Mouse (Mus musculus) embryonic facial prominence, embryonic 14.5 days (tissue): ENCODE results near the gene Nkx6-1. TPM values are rescaled to one million over a fixed set of nuclear protein-coding genes. Genes with fewer than 3 reads are reported as not detected.

Experiments used
- ATAC-seq: fragments of 200-750 bp; cut with Nextera tagmentation; 2 replicates; pipeline ENCODE4 v1.8.0; 2017; ENCODE audit warnings: low read depth, moderate number of reproducible peaks, moderate TSS enrichment
- DNase-seq: peaks from one replicate; pipeline ENCODE4 v3.0.0-alpha.2; 2015; ENCODE audit warnings: low spot score
- H3K27ac ChIP-seq: fragments of 300-500 bp; sonication (generic); replicated peaks from 2 replicates; pipeline ENCODE4 v1.5.1; 2014; ENCODE audit warnings: low read depth, mild to moderate bottlenecking, low read length, moderate library complexity
- H3K27me3 ChIP-seq: fragments of 300-500 bp; sonication (generic); replicated peaks from 2 replicates; pipeline ENCODE4 v1.6.1; 2014; ENCODE audit warnings: low read length; ENCODE audit not compliant: control insufficient read depth, insufficient read depth
- H3K36me3 ChIP-seq: fragments of 300-500 bp; sonication (generic); 2 replicates; pipeline ENCODE4 v1.6.1; 2014; ENCODE audit warnings: low read length, mixed read lengths; ENCODE audit not compliant: control insufficient read depth, insufficient read depth
- H3K4me1 ChIP-seq: fragments of 300-500 bp; sonication (generic); 2 replicates; pipeline ENCODE4 v1.6.1; 2014; ENCODE audit warnings: antibody characterized with exemption, low read length; ENCODE audit not compliant: control insufficient read depth, insufficient read depth
- H3K4me2 ChIP-seq: fragments of 300-500 bp; sonication (generic); 2 replicates; pipeline ENCODE4 v1.6.1; 2014; ENCODE audit warnings: low read depth, mild to moderate bottlenecking, low read length, moderate library complexity, mixed read lengths
- H3K4me3 ChIP-seq: fragments of 300-500 bp; sonication (generic); 2 replicates; pipeline ENCODE4 v1.5.1; 2014; ENCODE audit warnings: low read depth, mild to moderate bottlenecking, low read length
- H3K9ac ChIP-seq: fragments of 300-500 bp; sonication (generic); 2 replicates; pipeline ENCODE4 v1.6.1; 2014; ENCODE audit warnings: low read depth, mild to moderate bottlenecking, low read length, moderate library complexity, mixed read lengths
- H3K9me3 ChIP-seq: fragments of 300-500 bp; sonication (generic); 2 replicates; pipeline ENCODE4 v1.6.1; 2016; ENCODE audit warnings: low read length; ENCODE audit not compliant: control insufficient read depth
- WGBS: fragments of 180-500 bp; shearing (Covaris S2); extraction: QIAGEN DNeasy Blood & Tissue Kit; methylation state at CpG from one replicate; pipeline ENCODE4 v1.1.7; 2014; 5-methylcytosine and 5-hydroxymethylcytosine counted together
- polyA plus RNA-seq: library from polyadenylated mRNA; unstranded; fragments of >200 nt; fragmentation: Nextera tagmentation; extraction: Ambion mirVana; gene quantifications from 2 replicates; pipeline ENCODE4 v1.2.1, GENCODE M21; 2014

Gene Nkx6-1
- 0.18 and 0.25 TPM in 2 replicates for polyA plus RNA-seq

DNA sequence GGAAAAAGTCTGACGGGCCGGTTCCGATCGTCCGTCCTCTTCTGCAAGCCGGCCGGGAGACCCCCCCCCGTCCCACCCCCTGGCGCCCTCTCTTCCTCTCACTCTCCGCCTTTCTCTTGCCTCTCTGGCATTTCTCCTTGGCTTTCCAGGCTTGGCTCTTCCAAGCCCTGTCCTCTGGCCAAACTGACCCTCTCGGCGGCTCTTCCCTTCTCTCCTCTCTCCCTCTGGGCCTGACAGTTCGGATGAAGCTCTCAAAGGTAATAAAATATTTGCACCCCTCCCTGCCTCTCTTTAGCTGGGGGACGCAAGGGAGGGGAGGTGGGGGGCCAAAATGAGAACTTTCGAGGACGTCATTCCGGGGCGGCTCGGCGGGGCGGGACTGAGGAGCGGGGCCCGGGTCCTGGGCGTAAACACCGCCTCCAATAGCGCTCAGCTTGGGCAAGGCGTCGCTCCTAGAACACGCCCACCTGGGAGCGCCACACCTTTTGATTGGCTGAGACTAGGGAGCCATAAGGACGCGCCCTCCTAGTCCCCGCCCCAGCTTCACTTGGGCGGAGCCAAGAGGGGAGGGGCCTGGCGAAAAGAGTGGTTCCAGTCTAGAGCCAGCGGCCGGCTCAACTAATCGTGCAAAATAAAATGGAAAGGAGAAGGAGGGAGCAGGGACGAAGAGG is at the start of gene Nkx6-1:
Gene Nkx6-1 (minus strand): TSS at position 52 of the 671 bp plus-strand sequence.
- 1% methylated on average over 34 of the region's 39 CpGs for WGBS
- H3K4me1 ChIP-seq = peaks cover 16% of the 10 kb centered on the region
- no peaks in the 10 kb centered on the region for H3K36me3 ChIP-seq
- H3K9me3 ChIP-seq = no peaks in the 10 kb centered on the region
- peak within 1 kb of the TSS; percentile 52; the same call in 1 of the 2 replicates for H3K9ac ChIP-seq
- ATAC-seq (peak; percentile 98), DNase-seq (peak; percentile 96)
- H3K4me3 ChIP-seq = peak within 1 kb of the TSS; percentile 40
- H3K27ac ChIP-seq = no peak within 1 kb of the TSS
- H3K4me2 ChIP-seq = peak within 1 kb of the TSS; percentile 60
- H3K27me3 ChIP-seq = peaks cover 100% of the 10 kb centered on the region

- 67% methylated on average over 6 of the region's 6 CpGs for WGBS
- Histone ChIP-seq H3K27ac (no peak overlapping the region), H3K27me3 (no peaks in the 10 kb centered on the region), H3K9ac (no peak overlapping the region), H3K4me3 (no peak overlapping the region), H3K9me3 (no peaks in the 10 kb centered on the region), H3K36me3 (no peaks in the 10 kb centered on the region), H3K4me2 (no peak overlapping the region), H3K4me1 (no peaks in the 10 kb centered on the region)
- DNase-seq (peak; percentile 8), ATAC-seq (no peak)
These were observed 48.3 kb upstream of the Nkx6-1 start for GRCm38 (mm10) chr5:101713064-101713613.

GRCm38 (mm10) chr5:101703374-101704260 is 38.8 kb upstream of the Nkx6-1 start:
- no peaks in the 10 kb centered on the region for H3K4me1 ChIP-seq
- H3K27me3 ChIP-seq = no peaks in the 10 kb centered on the region
- 0 out of 2 replicates have a peak overlapping the region, but pooled peaks have one; percentile 5 for H3K4me3 ChIP-seq
- no peaks in the 10 kb centered on the region for H3K36me3 ChIP-seq
- DNase-seq (peak; percentile 10), ATAC-seq (no peak)
- no peaks in the 10 kb centered on the region; the same call in 1 of the 2 replicates for H3K9me3 ChIP-seq
- no peak overlapping the region; the same call in 1 of the 2 replicates for H3K9ac ChIP-seq
- no peak overlapping the region for H3K4me2 ChIP-seq
- 63% methylated on average over 24 of the region's 25 CpGs for WGBS
- no peak overlapping the region for H3K27ac ChIP-seq

GRCm38 (mm10) chr5:101702636-101703035 is 37.8 kb upstream of the Nkx6-1 start:
- 75% methylated on average over 11 of the region's 11 CpGs for WGBS
- ATAC-seq (no peak), DNase-seq (no peak)
- Histone ChIP-seq H3K9me3 (no peaks in the 10 kb centered on the region; the same call in 1 of the 2 replicates), H3K4me2 (no peak overlapping the region), H3K36me3 (no peaks in the 10 kb centered on the region), H3K27ac (no peak overlapping the region), H3K27me3 (no peaks in the 10 kb centered on the region), H3K9ac (no peak overlapping the region), H3K4me3 (no peak overlapping the region), H3K4me1 (no peaks in the 10 kb centered on the region)

DNA sequence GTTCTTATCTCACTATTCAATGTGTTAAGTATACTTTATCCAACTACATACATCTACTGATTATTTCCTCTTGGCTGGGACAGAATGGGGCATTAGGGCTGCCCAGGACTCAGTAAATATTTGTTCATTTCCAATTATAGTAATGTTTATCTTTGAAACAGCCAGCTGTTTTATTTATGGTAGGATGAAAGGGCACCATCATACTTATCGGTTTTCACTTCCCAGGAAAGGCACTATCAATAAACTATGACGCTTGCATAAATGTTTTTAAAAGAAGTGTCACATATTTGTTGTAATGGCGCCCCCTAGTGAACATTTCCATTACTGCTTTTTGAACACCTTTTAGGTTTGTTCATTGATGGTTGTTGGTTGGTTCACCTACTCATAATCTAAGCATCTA is 35.8 kb upstream of the Nkx6-1 start:
- WGBS = 10% methylated on average over 3 of the region's 3 CpGs
- DNase-seq (peak; percentile 41), ATAC-seq (no peak)
- no peak overlapping the region for H3K4me3 ChIP-seq
- no peak overlapping the region for H3K27ac ChIP-seq
- H3K36me3 ChIP-seq = no peaks in the 10 kb centered on the region
- no peak overlapping the region for H3K4me2 ChIP-seq
- H3K9ac ChIP-seq = no peak overlapping the region
- H3K4me1 ChIP-seq = no peaks in the 10 kb centered on the region
- H3K27me3 ChIP-seq = no peaks in the 10 kb centered on the region
- H3K9me3 ChIP-seq = no peaks in the 10 kb centered on the region; the same call in 1 of the 2 replicates

GRCm38 (mm10) chr5:101688581-101688980 is 23.8 kb upstream of the Nkx6-1 start:
- Histone ChIP-seq H3K4me2 (peak overlapping the region; percentile 44), H3K9ac (no peak overlapping the region), H3K4me1 (no peaks in the 10 kb centered on the region), H3K27ac (no peak overlapping the region), H3K4me3 (no peak overlapping the region; the same call in 1 of the 2 replicates), H3K27me3 (no peaks in the 10 kb centered on the region), H3K36me3 (no peaks in the 10 kb centered on the region), H3K9me3 (no peaks in the 10 kb centered on the region)
- WGBS = 25% methylated on average over 15 of the region's 15 CpGs
- peak; percentile 62; the same call in 1 of the 2 replicates for ATAC-seq
- DNase-seq = peak; percentile 76

GRCm38 (mm10) chr5:101683340-101683739 is 18.5 kb upstream of the Nkx6-1 start:
- no peaks in the 10 kb centered on the region for H3K27me3 ChIP-seq
- H3K9ac ChIP-seq = no peak overlapping the region
- no peak overlapping the region for H3K27ac ChIP-seq
- H3K9me3 ChIP-seq = no peaks in the 10 kb centered on the region
- 21% methylated on average over 5 of the region's 5 CpGs for WGBS
- no peaks in the 10 kb centered on the region for H3K4me1 ChIP-seq
- DNase-seq (peak; percentile 43), ATAC-seq (no peak; the same call in 1 of the 2 replicates)
- H3K36me3 ChIP-seq = no peaks in the 10 kb centered on the region
- H3K4me2 ChIP-seq = no peak overlapping the region
- no peak overlapping the region for H3K4me3 ChIP-seq

- H3K4me1 ChIP-seq = no peaks in the 10 kb centered on the region
- no peak overlapping the region for H3K9ac ChIP-seq
- no peak for ATAC-seq
- no peaks in the 10 kb centered on the region for H3K27me3 ChIP-seq
- WGBS = 72% methylated on average over 6 of the region's 6 CpGs
- H3K9me3 ChIP-seq = no peaks in the 10 kb centered on the region
- H3K4me3 ChIP-seq = no peak overlapping the region
- H3K27ac ChIP-seq = no peak overlapping the region
- H3K4me2 ChIP-seq = no peak overlapping the region
- no peak for DNase-seq
- H3K36me3 ChIP-seq = no peaks in the 10 kb centered on the region
These were observed 15.5 kb upstream of the Nkx6-1 start for GRCm38 (mm10) chr5:101680338-101680737.
